Mouse (Mus musculus) heart, postnatal 0 days (tissue): ENCODE data around the gene Fgfr2. TPM values are rescaled to one million over a fixed set of nuclear protein-coding genes. Genes with fewer than 3 reads are reported as not detected.

Source experiments
- ATAC-seq: fragments of 200-750 bp; cut with Nextera tagmentation; 2 replicates; pipeline ENCODE4 v1.8.0; 2017; ENCODE audit warnings: low read depth, moderate number of reproducible peaks, moderate library complexity; ENCODE audit not compliant: insufficient read depth
- DNase-seq: peaks from one replicate; pipeline ENCODE4 v3.0.0-alpha.2; 2016; ENCODE audit warnings: low spot score
- H3K27ac ChIP-seq: fragments of 300-500 bp; sonication (generic); 2 replicates; pipeline ENCODE4 v1.5.1; 2014; ENCODE audit warnings: low read depth, mild to moderate bottlenecking
- H3K27me3 ChIP-seq: fragments of 300-500 bp; sonication (generic); 2 replicates; pipeline ENCODE4 v1.6.1; 2014; ENCODE audit warnings: low read length, mixed read lengths; ENCODE audit not compliant: control insufficient read depth, insufficient read depth
- H3K36me3 ChIP-seq: fragments of 300-500 bp; sonication (generic); replicated peaks from 2 replicates; pipeline ENCODE4 v1.6.1; 2014; ENCODE audit warnings: low read length, mixed read lengths; ENCODE audit not compliant: control insufficient read depth, insufficient read depth
- H3K4me1 ChIP-seq: fragments of 300-500 bp; sonication (generic); 2 replicates; pipeline ENCODE4 v1.6.1; 2014; ENCODE audit warnings: antibody characterized with exemption; ENCODE audit not compliant: control insufficient read depth, insufficient read depth
- H3K4me2 ChIP-seq: fragments of 300-500 bp; sonication (generic); 2 replicates; pipeline ENCODE4 v1.6.1; 2014; ENCODE audit warnings: low read depth, mild to moderate bottlenecking, low read length, moderate library complexity
- H3K4me3 ChIP-seq: fragments of 300-500 bp; sonication (generic); 2 replicates; pipeline ENCODE4 v1.5.1; 2014; ENCODE audit warnings: low read depth, low read length
- H3K9ac ChIP-seq: fragments of 300-500 bp; sonication (generic); replicated peaks from 2 replicates; pipeline ENCODE4 v1.6.1; 2014; ENCODE audit warnings: low read depth, low read length, mixed read lengths
- H3K9me3 ChIP-seq: fragments of 300-500 bp; sonication (generic); replicated peaks from 2 replicates; pipeline ENCODE4 v1.6.1; 2016; ENCODE audit warnings: low read length; ENCODE audit not compliant: control insufficient read depth
- CTCF ChIP-seq: IDR thresholded peaks from 2 replicates; pipeline ENCODE4 v1.5.1; 2016; ENCODE audit warnings: antibody characterized with exemption, control low read depth, low read depth
- EP300 ChIP-seq: IDR thresholded peaks from 2 replicates; pipeline ENCODE4 v1.6.1; 2016; ENCODE audit warnings: antibody characterized with exemption, low read depth
- WGBS: fragments of 180-500 bp; shearing (Covaris S2); extraction: QIAGEN DNeasy Blood & Tissue Kit; methylation state at CpG from one replicate; pipeline ENCODE4 v1.1.7; 2014; 5-methylcytosine and 5-hydroxymethylcytosine counted together
- polyA plus RNA-seq: library from polyadenylated mRNA; unstranded; fragments of >200 nt; fragmentation: Nextera tagmentation; extraction: Ambion mirVana; gene quantifications from 2 replicates; pipeline ENCODE4 v1.2.1, GENCODE M21; 2015
- total RNA-seq: library from RNA; depleted of rRNA; stranded (reverse); fragments of >200 nt; gene quantifications from 2 replicates; pipeline ENCODE4 v1.2.3, GENCODE M21; 2014; ENCODE audit warnings: low replicate concordance

The Fgfr2 gene
- total and polyA plus RNA-seq, 2 experiments from 2014 or later: 3.8 to 11.5 TPM

GRCm38 (mm10) chr7:132689722-132690121 lies 433.4 kb downstream of the Fgfr2 start:
- no peak overlapping the region for H3K9ac ChIP-seq
- ATAC-seq: no peak
- no peaks in the 10 kb centered on the region for H3K27me3 ChIP-seq

DNA sequence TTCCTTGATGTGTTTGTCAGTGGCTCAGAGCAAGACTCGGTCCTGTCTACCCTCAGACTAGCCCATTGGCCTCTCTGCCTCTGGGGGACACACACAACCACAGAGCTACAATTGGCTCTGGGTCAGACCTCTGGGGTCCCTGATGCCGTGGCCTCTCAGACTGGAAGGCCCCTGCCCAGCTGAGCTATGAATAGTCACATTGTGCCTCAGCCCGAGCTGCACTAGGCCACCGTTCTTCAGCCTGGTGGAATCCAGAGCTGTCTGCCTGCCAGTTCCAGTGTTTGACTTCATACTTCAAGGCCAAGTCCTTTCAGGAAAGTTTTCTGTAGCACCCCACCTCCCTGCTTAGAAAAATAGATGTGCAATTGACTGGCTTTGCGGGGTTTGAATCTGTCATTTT lies 434.4 kb downstream of the Fgfr2 start:
- Histone ChIP-seq H3K4me2 (no peak overlapping the region), H3K4me1 (peaks cover 34% of the 10 kb centered on the region), H3K4me3 (no peak overlapping the region), H3K9ac (no peak overlapping the region), H3K9me3 (no peaks in the 10 kb centered on the region), H3K27ac (peak overlapping the region; percentile 56), H3K27me3 (no peaks in the 10 kb centered on the region), H3K36me3 (no peaks in the 10 kb centered on the region)
- ATAC-seq: peak; percentile 51
- TF ChIP-seq CTCF: no peak
- TF ChIP-seq EP300: no peak
- 39% methylated on average over 5 of the region's 5 CpGs for WGBS
- peak; percentile 51 for DNase-seq

More at GRCm38 (mm10) chr7:132689722-132690121, 433.4 kb downstream of the Fgfr2 start:
- no peak for DNase-seq
- no peaks in the 10 kb centered on the region for H3K36me3 ChIP-seq
- H3K27ac ChIP-seq: peak overlapping the region; percentile 56; the same call in 1 of the 2 replicates
- H3K4me1 ChIP-seq: peaks cover 31% of the 10 kb centered on the region
- peaks cover 2% of the 10 kb centered on the region; the same call in 1 of the 2 replicates for H3K9me3 ChIP-seq
- 63% methylated on average over 5 of the region's 5 CpGs for WGBS
- no peak overlapping the region for H3K4me2 ChIP-seq
- H3K4me3 ChIP-seq: no peak overlapping the region
- no peak for TF ChIP-seq EP300
- no peak for TF ChIP-seq CTCF

DNA sequence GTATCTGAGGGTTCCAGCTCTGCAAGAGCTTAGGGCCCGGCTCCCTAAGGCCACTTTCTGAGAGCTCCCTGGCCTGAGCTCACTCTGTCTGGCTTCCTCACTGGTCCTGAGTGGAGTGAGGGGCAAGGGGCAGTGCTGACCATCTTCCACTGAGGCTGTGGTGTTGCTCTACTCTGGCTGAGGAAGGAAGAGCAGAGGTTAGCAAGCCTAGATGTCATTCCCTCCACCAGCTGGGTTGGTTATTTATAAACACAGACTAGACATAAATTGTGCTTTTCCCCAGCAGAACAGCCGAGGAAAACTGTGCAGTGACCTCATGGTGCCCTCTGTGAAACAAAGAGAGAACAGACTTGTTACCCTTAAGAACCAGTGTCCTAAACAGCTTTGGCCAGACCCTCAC lies 435.3 kb downstream of the Fgfr2 start:
- Histone ChIP-seq H3K36me3 (no peaks in the 10 kb centered on the region), H3K4me1 (peaks cover 37% of the 10 kb centered on the region), H3K9ac (no peak overlapping the region), H3K27me3 (no peaks in the 10 kb centered on the region), H3K27ac (peak overlapping the region; percentile 56), H3K4me2 (no peak overlapping the region), H3K4me3 (no peak overlapping the region), H3K9me3 (no peaks in the 10 kb centered on the region)
- ATAC-seq: no peak
- no peak for TF ChIP-seq EP300
- 34% methylated on average over 2 of the region's 2 CpGs for WGBS
- DNase-seq: no peak

- DNase-seq: no peak
- Histone ChIP-seq H3K27me3 (no peaks in the 10 kb centered on the region), H3K36me3 (no peaks in the 10 kb centered on the region), H3K4me1 (peaks cover 37% of the 10 kb centered on the region), H3K4me2 (no peak overlapping the region), H3K4me3 (no peak overlapping the region), H3K27ac (no peak overlapping the region), H3K9me3 (no peaks in the 10 kb centered on the region), H3K9ac (no peak overlapping the region)
- no peak for ATAC-seq
- TF ChIP-seq EP300 (no peak), CTCF (no peak)
- 72% methylated on average over 3 of the region's 3 CpGs for WGBS
These were observed 436.6 kb downstream of the Fgfr2 start for GRCm38 (mm10) chr7:132686515-132686914.

GRCm38 (mm10) chr7:132683923-132684322 lies 439.2 kb downstream of the Fgfr2 start:
- no peak for TF ChIP-seq CTCF
- no peak for TF ChIP-seq EP300
- Histone ChIP-seq H3K4me1 (peaks cover 25% of the 10 kb centered on the region), H3K36me3 (no peaks in the 10 kb centered on the region), H3K9me3 (no peaks in the 10 kb centered on the region), H3K9ac (no peak overlapping the region), H3K4me2 (no peak overlapping the region), H3K27ac (no peak overlapping the region), H3K4me3 (no peak overlapping the region), H3K27me3 (no peaks in the 10 kb centered on the region)
- ATAC-seq (no peak), DNase-seq (no peak)
- WGBS: 65% methylated on average over 4 of the region's 4 CpGs

DNA sequence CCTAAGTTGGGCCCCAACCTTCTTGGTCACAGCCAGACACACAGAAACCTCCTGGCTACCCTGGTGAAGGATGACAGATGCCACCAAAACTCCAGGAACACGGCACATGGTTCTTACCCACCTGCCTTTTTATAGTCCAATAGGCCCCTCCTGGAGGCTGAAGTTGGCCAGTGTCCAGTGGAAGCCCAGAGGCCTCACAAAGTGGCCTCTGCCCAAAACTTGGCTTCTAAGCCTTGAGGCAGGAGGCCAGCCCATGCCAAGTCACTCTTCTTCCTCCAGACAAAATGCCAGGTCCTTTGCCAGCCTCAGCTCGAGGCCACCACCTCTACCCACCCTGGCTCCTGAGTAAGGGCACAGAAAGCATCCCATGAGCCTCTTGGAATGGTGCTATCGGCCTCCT lies 440.2 kb downstream of the Fgfr2 start:
- H3K9ac ChIP-seq: no peak overlapping the region
- no peaks in the 10 kb centered on the region for H3K9me3 ChIP-seq
- peaks cover 15% of the 10 kb centered on the region for H3K4me1 ChIP-seq
- H3K27me3 ChIP-seq: no peaks in the 10 kb centered on the region
- ATAC-seq (no peak), DNase-seq (no peak)
- H3K36me3 ChIP-seq: no peaks in the 10 kb centered on the region
- no peak overlapping the region for H3K4me3 ChIP-seq
- peak overlapping the region; percentile 26; the same call in 1 of the 2 replicates for H3K27ac ChIP-seq
- TF ChIP-seq EP300 (no peak), CTCF (no peak)
- WGBS: 58% methylated on average over 3 of the region's 3 CpGs
- H3K4me2 ChIP-seq: no peak overlapping the region
